Mouse (Mus musculus): ENCODE data around the gene Psmb8. TPM values are rescaled to one million over a fixed set of nuclear protein-coding genes. Genes with fewer than 3 reads are reported as not detected.
A peak's percentile ranks its signal among the peaks of the same experiment; 100 is the strongest.

The Psmb8 gene
- total RNA-seq (2012; rRNA removed): 129 and 144 TPM in 2 replicates
- polyA plus RNA-seq (2012; ENCODE audit: insufficient read depth in 1 of 2, insufficient read length in 2 of 2, low read depth in 1 of 2, low replicate concordance in 2 of 2, missing spikeins in 1 of 2): 100 to 1,000 TPM in 1 of 2 experiments, not detected in 1; 133 TPM

- no peaks in the 10 kb centered on the region for H3K27me3 ChIP-seq (ENCODE audit: control insufficient read depth in 1 of 2, insufficient read depth in 2 of 2, low read length in 2 of 2)
- peak within 1 kb of the TSS; percentile 87 for H3K27ac ChIP-seq (ENCODE audit: control insufficient read depth, low read depth, low read length)
- peak within 1 kb of the TSS; percentile 88 for H3K9ac ChIP-seq (ENCODE audit: control insufficient read depth, low read depth, low read length, poor library complexity, severe bottlenecking)
- peaks cover 0 to 5% of the 10 kb centered on the region in 2 experiments; a peak in 1 of 4 replicates for H3K36me3 ChIP-seq (ENCODE audit: control insufficient read depth in 1 of 2, insufficient read depth in 2 of 2, low read length in 2 of 2)
- peak; percentile 97 for DNase-seq (ENCODE audit: low read depth, low spot score)
- peaks cover 15% of the 10 kb centered on the region for H3K79me2 ChIP-seq (ENCODE audit: control insufficient read depth, insufficient read depth, low read length, poor library complexity)
- peaks cover 11 to 14% of the 10 kb centered on the region in 2 experiments for H3K4me1 ChIP-seq (ENCODE audit: control insufficient read depth in 1 of 2, insufficient read depth in 2 of 2, low read length in 2 of 2)
- peak within 1 kb of the TSS; percentile 67 to 93 for H3K4me3 ChIP-seq (ENCODE audit: control insufficient read depth in 1 of 2, insufficient read depth in 1 of 2, low read depth in 2 of 2, low read length in 2 of 2)
- H3K9me3 ChIP-seq (replicated peaks; ENCODE audit: insufficient read depth, low read length): no peaks in the 10 kb centered on the region
- TF ChIP-seq UBTF (IDR thresholded peaks at IDR 0.05; ENCODE audit: borderline replicate concordance, insufficient read depth, low read depth, low read length) (no peak), POLR2AphosphoS5 (IDR thresholded peaks at IDR 0.05; ENCODE audit: borderline replicate concordance, low read depth, low read length) (no peak), TCF12 (IDR thresholded peaks at IDR 0.05; ENCODE audit: low read depth, low read length) (0 out of 2 replicates have a peak, but pooled peaks have one; percentile 8), MXI1 (IDR thresholded peaks at IDR 0.05; ENCODE audit: low read depth, low read length) (peak; percentile 58; the same call in 1 of the 2 replicates), ELF1 (IDR thresholded peaks at IDR 0.05; ENCODE audit: low read depth, low read length) (no peak; the same call in 1 of the 2 replicates), TAL1 (IDR thresholded peaks at IDR 0.05; ENCODE audit: low read length) (no peak), ZKSCAN1 (IDR thresholded peaks at IDR 0.05; ENCODE audit: low read depth, low read length) (no peak), MAZ (IDR thresholded peaks at IDR 0.05; ENCODE audit: low read depth, low read length) (no peak), KAT2A (conservative IDR thresholded peaks at IDR 0.05; ENCODE audit: low read depth, low read length) (no peak), SMC3 (IDR thresholded peaks at IDR 0.05; ENCODE audit: low read depth, low read length) (no peak), HCFC1 (IDR thresholded peaks at IDR 0.05; ENCODE audit: low read depth, low read length) (peak; percentile 60), BHLHE40 (IDR thresholded peaks at IDR 0.05; ENCODE audit: borderline replicate concordance, low read depth, low read length) (peak; percentile 52), POLR2A (IDR thresholded peaks at IDR 0.05; ENCODE audit: control insufficient read depth in 1 of 2, insufficient read depth in 1 of 2, low read depth in 1 of 2, low read length in 2 of 2, poor library complexity in 1 of 2) (peak in 1 of 2 experiments; percentile 58; a peak in 1 of 4 replicates), SIN3A (IDR thresholded peaks at IDR 0.05; ENCODE audit: low read length) (no peak), POLR2AphosphoS2 (IDR thresholded peaks at IDR 0.05; ENCODE audit: low read length) (no peak), ZNF384 (IDR thresholded peaks at IDR 0.05; ENCODE audit: low read depth, low read length) (no peak), USF1 (IDR thresholded peaks at IDR 0.05; ENCODE audit: low read depth, low read length) (no peak), MYB (IDR thresholded peaks at IDR 0.05; ENCODE audit: low read depth, low read length) (no peak), TBP (IDR thresholded peaks at IDR 0.05; ENCODE audit: low read depth, low read length) (peak; percentile 71), CHD2 (IDR thresholded peaks at IDR 0.05; ENCODE audit: low read length) (peak; percentile 91), GATA1 (IDR thresholded peaks at IDR 0.05; ENCODE audit: low read depth, low read length) (peak; percentile 18; the same call in 1 of the 2 replicates), GABPA (IDR thresholded peaks at IDR 0.05; ENCODE audit: low read depth, low read length) (no peak), MAX (IDR thresholded peaks at IDR 0.05; ENCODE audit: low read length) (no peak; the same call in 1 of the 2 replicates), RCOR1 (IDR thresholded peaks at IDR 0.05; ENCODE audit: low read depth, low read length) (no peak), JUND (IDR thresholded peaks at IDR 0.05; ENCODE audit: low read depth, low read length) (0 out of 2 replicates have a peak, but pooled peaks have one; percentile 48), CTCF (IDR thresholded peaks at IDR 0.05 in 2 of 3, conservative IDR thresholded peaks at IDR 0.05 in 1 of 3; ENCODE audit: control insufficient read depth in 1 of 3, insufficient read depth in 1 of 3, low read depth in 2 of 3, low read length in 3 of 3, poor library complexity in 1 of 3, severe bottlenecking in 1 of 3) (no peak), E2F4 (IDR thresholded peaks at IDR 0.05; ENCODE audit: borderline replicate concordance, low read depth, low read length) (no peak), CHD1 (IDR thresholded peaks at IDR 0.05; ENCODE audit: low read depth, low read length) (no peak), ZC3H11A (IDR thresholded peaks at IDR 0.05; ENCODE audit: low read depth, low read length) (no peak), MEF2A (IDR thresholded peaks at IDR 0.05; ENCODE audit: extremely low read depth, insufficient replicate concordance, low read depth, low read length, poor library complexity, severe bottlenecking) (no peak), USF2 (IDR thresholded peaks at IDR 0.05; ENCODE audit: borderline replicate concordance in 1 of 2, insufficient read depth in 1 of 2, low read depth in 1 of 2, low read length in 2 of 2) (no peak), ETS1 (IDR thresholded peaks at IDR 0.05; ENCODE audit: low read depth, low read length) (peak; percentile 41; the same call in 1 of the 2 replicates), RAD21 (IDR thresholded peaks at IDR 0.05; ENCODE audit: low read depth, low read length) (no peak), NRF1 (IDR thresholded peaks at IDR 0.05; ENCODE audit: insufficient read depth, low read depth, low read length, poor library complexity, severe bottlenecking) (peak; percentile 59; the same call in 1 of the 2 replicates)
Observed at GRCm38 (mm10) chr17:34196941-34197894, at the start of gene Psmb8. TSS of gene Psmb8 (plus strand) at chr17:34197721.
